Mouse (Mus musculus): Measurements from ENCODE around the gene Specc1l. TPM values are rescaled to one million over a fixed set of nuclear protein-coding genes. Genes with fewer than 3 reads are reported as not detected.

The Specc1l gene
- polyA plus RNA-seq, 1 experiment from 2014 or later = 41.9 TPM

GRCm38 (mm10) chr10:75293288-75293687 is 81.4 kb downstream of the Specc1l start:
- Histone ChIP-seq H3K9me3 (replicated peaks) (no peaks in the 10 kb centered on the region), H3K27me3 (ENCODE audit: low read depth, poor library complexity, severe bottlenecking) (no peaks in the 10 kb centered on the region), H3K27ac (no peak overlapping the region), H3K4me1 (0 out of 2 replicates have a peak, but pooled peaks cover 5% of the 10 kb centered on the region), H3K4me3 (no peak overlapping the region), H3K36me3 (peaks cover 34% of the 10 kb centered on the region)
- DNase-seq (ENCODE audit: low spot score) = no peak
- 79% methylated on average over 3 of the region's 3 CpGs for WGBS

- H3K4me3 ChIP-seq = no peak overlapping the region
- no peaks in the 10 kb centered on the region for H3K9me3 ChIP-seq (replicated peaks)
- no peak for DNase-seq (ENCODE audit: low spot score)
- WGBS = 81% methylated on average over 4 of the region's 4 CpGs
- no peak overlapping the region for H3K27ac ChIP-seq
- H3K27me3 ChIP-seq (ENCODE audit: low read depth, poor library complexity, severe bottlenecking) = no peaks in the 10 kb centered on the region
- H3K36me3 ChIP-seq = peaks cover 36% of the 10 kb centered on the region
- H3K4me1 ChIP-seq = 0 out of 2 replicates have a peak, but pooled peaks cover 5% of the 10 kb centered on the region
Observed at GRCm38 (mm10) chr10:75294362-75294761, 82.5 kb downstream of the Specc1l start.

GRCm38 (mm10) chr10:75294926-75295325 is 83.1 kb downstream of the Specc1l start:
- no peak overlapping the region for H3K27ac ChIP-seq
- H3K4me1 ChIP-seq = 0 out of 2 replicates have a peak, but pooled peaks cover 5% of the 10 kb centered on the region
- H3K4me3 ChIP-seq = no peak overlapping the region
- 79% methylated on average over 4 of the region's 4 CpGs for WGBS
- peaks cover 36% of the 10 kb centered on the region for H3K36me3 ChIP-seq
- no peaks in the 10 kb centered on the region for H3K27me3 ChIP-seq (ENCODE audit: low read depth, poor library complexity, severe bottlenecking)
- DNase-seq (ENCODE audit: low spot score) = no peak
- no peaks in the 10 kb centered on the region for H3K9me3 ChIP-seq (replicated peaks)

GRCm38 (mm10) chr10:75298608-75299007 is 86.7 kb downstream of the Specc1l start:
- DNase-seq (ENCODE audit: low spot score) = no peak
- H3K4me1 ChIP-seq = 0 out of 2 replicates have a peak, but pooled peaks cover 5% of the 10 kb centered on the region
- no peaks in the 10 kb centered on the region for H3K27me3 ChIP-seq (ENCODE audit: low read depth, poor library complexity, severe bottlenecking)
- no peaks in the 10 kb centered on the region for H3K9me3 ChIP-seq (replicated peaks)
- H3K36me3 ChIP-seq = peaks cover 53% of the 10 kb centered on the region
- 94% methylated on average over 5 of the region's 5 CpGs for WGBS
- no peak overlapping the region for H3K4me3 ChIP-seq
- no peak overlapping the region for H3K27ac ChIP-seq

- Histone ChIP-seq H3K27me3 (ENCODE audit: low read depth, poor library complexity, severe bottlenecking) (no peaks in the 10 kb centered on the region), H3K4me1 (0 out of 2 replicates have a peak, but pooled peaks cover 4% of the 10 kb centered on the region), H3K4me3 (no peak overlapping the region), H3K9me3 (replicated peaks) (no peaks in the 10 kb centered on the region), H3K27ac (no peak overlapping the region), H3K36me3 (peaks cover 63% of the 10 kb centered on the region)
- DNase-seq (ENCODE audit: low spot score) = no peak
- 92% methylated on average over 5 of the region's 5 CpGs for WGBS
Observed at GRCm38 (mm10) chr10:75299785-75300418, 88.0 kb downstream of the Specc1l start.

GRCm38 (mm10) chr10:75301195-75301806 is 89.4 kb downstream of the Specc1l start:
- Histone ChIP-seq H3K27me3 (ENCODE audit: low read depth, poor library complexity, severe bottlenecking) (no peaks in the 10 kb centered on the region), H3K4me1 (no peaks in the 10 kb centered on the region), H3K4me3 (no peak overlapping the region), H3K27ac (no peak overlapping the region), H3K9me3 (replicated peaks) (no peaks in the 10 kb centered on the region), H3K36me3 (peaks cover 66% of the 10 kb centered on the region)
- DNase-seq (ENCODE audit: low spot score) = no peak
- 91% methylated on average over 12 of the region's 12 CpGs for WGBS

GRCm38 (mm10) chr10:75301937-75302336 is 90.1 kb downstream of the Specc1l start:
- H3K27me3 ChIP-seq (ENCODE audit: low read depth, poor library complexity, severe bottlenecking) = no peaks in the 10 kb centered on the region
- no peaks in the 10 kb centered on the region for H3K4me1 ChIP-seq
- H3K27ac ChIP-seq = no peak overlapping the region
- WGBS = 92% methylated on average over 4 of the region's 4 CpGs
- no peak overlapping the region for H3K4me3 ChIP-seq
- H3K36me3 ChIP-seq = peaks cover 67% of the 10 kb centered on the region
- no peaks in the 10 kb centered on the region for H3K9me3 ChIP-seq (replicated peaks)
- DNase-seq (ENCODE audit: low spot score) = no peak

GRCm38 (mm10) chr10:75302536-75302935 is 90.7 kb downstream of the Specc1l start:
- H3K4me1 ChIP-seq = no peaks in the 10 kb centered on the region
- WGBS = 90% methylated on average over 4 of the region's 4 CpGs
- no peak overlapping the region for H3K27ac ChIP-seq
- H3K4me3 ChIP-seq = no peak overlapping the region
- H3K9me3 ChIP-seq (replicated peaks) = no peaks in the 10 kb centered on the region
- H3K27me3 ChIP-seq (ENCODE audit: low read depth, poor library complexity, severe bottlenecking) = no peaks in the 10 kb centered on the region
- H3K36me3 ChIP-seq = peaks cover 73% of the 10 kb centered on the region
- no peak for DNase-seq (ENCODE audit: low spot score)

GRCm38 (mm10) chr10:75303324-75304048 is 91.6 kb downstream of the Specc1l start:
- H3K9me3 ChIP-seq (replicated peaks) = no peaks in the 10 kb centered on the region
- no peak overlapping the region for H3K27ac ChIP-seq
- H3K36me3 ChIP-seq = peaks cover 80% of the 10 kb centered on the region
- H3K27me3 ChIP-seq (ENCODE audit: low read depth, poor library complexity, severe bottlenecking) = no peaks in the 10 kb centered on the region
- WGBS = 91% methylated on average over 8 of the region's 8 CpGs
- no peak overlapping the region for H3K4me3 ChIP-seq
- no peaks in the 10 kb centered on the region for H3K4me1 ChIP-seq
- DNase-seq (ENCODE audit: low spot score) = no peak

- no peaks in the 10 kb centered on the region for H3K4me1 ChIP-seq
- H3K27me3 ChIP-seq (ENCODE audit: low read depth, poor library complexity, severe bottlenecking) = no peaks in the 10 kb centered on the region
- 91% methylated on average over 5 of the region's 5 CpGs for WGBS
- H3K9me3 ChIP-seq (replicated peaks) = no peaks in the 10 kb centered on the region
- no peak for DNase-seq (ENCODE audit: low spot score)
- H3K36me3 ChIP-seq = peaks cover 81% of the 10 kb centered on the region
- no peak overlapping the region for H3K27ac ChIP-seq
- no peak overlapping the region for H3K4me3 ChIP-seq
Observed at GRCm38 (mm10) chr10:75304049-75304405, 92.2 kb downstream of the Specc1l start.

GRCm38 (mm10) chr10:75304413-75304812 is 92.5 kb downstream of the Specc1l start:
- Histone ChIP-seq H3K9me3 (replicated peaks) (no peaks in the 10 kb centered on the region), H3K27me3 (ENCODE audit: low read depth, poor library complexity, severe bottlenecking) (no peaks in the 10 kb centered on the region), H3K4me3 (no peak overlapping the region), H3K36me3 (peaks cover 83% of the 10 kb centered on the region), H3K4me1 (no peaks in the 10 kb centered on the region), H3K27ac (no peak overlapping the region; the same call in 1 of the 2 replicates)
- 85% methylated on average over 6 of the region's 6 CpGs for WGBS
- no peak for DNase-seq (ENCODE audit: low spot score)

- no peak overlapping the region for H3K27ac ChIP-seq
- WGBS = 92% methylated on average over 7 of the region's 7 CpGs
Observed at GRCm38 (mm10) chr10:75307130-75307529, 95.3 kb downstream of the Specc1l start.

GRCm38 (mm10) chr10:75312361-75312760 is 100.5 kb downstream of the Specc1l start:
- Histone ChIP-seq H3K4me3 (no peak overlapping the region), H3K4me1 (peaks cover 18% of the 10 kb centered on the region), H3K36me3 (peaks cover 55% of the 10 kb centered on the region), H3K9me3 (replicated peaks) (no peaks in the 10 kb centered on the region), H3K27me3 (ENCODE audit: low read depth, poor library complexity, severe bottlenecking) (peaks cover 23% of the 10 kb centered on the region), H3K27ac (no peak overlapping the region)
- WGBS = 92% methylated on average over 7 of the region's 7 CpGs
- DNase-seq (ENCODE audit: low spot score) = no peak

More at GRCm38 (mm10) chr10:75307130-75307529, 95.3 kb downstream of the Specc1l start:
- H3K9me3 ChIP-seq (replicated peaks) = no peaks in the 10 kb centered on the region
- DNase-seq (ENCODE audit: low spot score) = no peak
- H3K4me1 ChIP-seq = no peaks in the 10 kb centered on the region
- no peak overlapping the region for H3K4me3 ChIP-seq
- peaks cover 95% of the 10 kb centered on the region for H3K36me3 ChIP-seq
- no peaks in the 10 kb centered on the region for H3K27me3 ChIP-seq (ENCODE audit: low read depth, poor library complexity, severe bottlenecking)

All from limb, embryonic 10.5 days (tissue).